Mouse (Mus musculus): ENCODE results near the gene Ifi27. TPM values are rescaled to one million over a fixed set of nuclear protein-coding genes. Genes with fewer than 3 reads are reported as not detected.

Ifi27 gene
- polyA plus RNA-seq, 1 experiment from 2014 or later = 20.8 TPM

- Histone ChIP-seq H3K4me3 (ENCODE audit: low read depth, low read length) (no peak overlapping the region), H3K36me3 (ENCODE audit: control insufficient read depth, insufficient read depth) (peaks cover 66% of the 10 kb centered on the region), H3K27me3 (ENCODE audit: control insufficient read depth, insufficient read depth, low read depth, low read length) (no peaks in the 10 kb centered on the region), H3K4me1 (ENCODE audit: control insufficient read depth, low read depth, low read length) (no peaks in the 10 kb centered on the region), H3K4me2 (ENCODE audit: low read depth, low read length) (no peak overlapping the region), H3K9me3 (replicated peaks; ENCODE audit: control insufficient read depth, low read length) (no peaks in the 10 kb centered on the region), H3K27ac (ENCODE audit: low read length) (no peak overlapping the region), H3K9ac (ENCODE audit: low read depth, low read length) (no peak overlapping the region)
- 82% methylated on average over 18 of the region's 18 CpGs for WGBS (ENCODE audit: insufficient replicate concordance)
- no peak for ATAC-seq (ENCODE audit: low read depth)
Measured at GRCm38 (mm10) chr12:103404131-103404530, 29.9 kb upstream of the Ifi27 start.

- Histone ChIP-seq H3K4me2 (ENCODE audit: low read depth, low read length) (no peak within 1 kb of the TSS), H3K27ac (ENCODE audit: low read length) (no peak within 1 kb of the TSS), H3K9ac (ENCODE audit: low read depth, low read length) (no peak within 1 kb of the TSS), H3K36me3 (ENCODE audit: control insufficient read depth, insufficient read depth) (peaks cover 73% of the 10 kb centered on the region), H3K9me3 (replicated peaks; ENCODE audit: control insufficient read depth, low read length) (no peaks in the 10 kb centered on the region), H3K27me3 (ENCODE audit: control insufficient read depth, insufficient read depth, low read depth, low read length) (no peaks in the 10 kb centered on the region), H3K4me3 (ENCODE audit: low read depth, low read length) (no peak within 1 kb of the TSS), H3K4me1 (ENCODE audit: control insufficient read depth, low read depth, low read length) (no peaks in the 10 kb centered on the region)
- no peak for ATAC-seq (ENCODE audit: low read depth)
- 90% methylated on average over 4 of the region's 4 CpGs for WGBS (ENCODE audit: insufficient replicate concordance)
Measured at GRCm38 (mm10) chr12:103407720-103408119, 26.3 kb upstream of the Ifi27 start, which contains the start of gene 9330161L09Rik. Gene 9330161L09Rik (minus strand): TSS chr12:103407820.

GRCm38 (mm10) chr12:103408144-103408543, 25.9 kb upstream of the Ifi27 start:
- no peaks in the 10 kb centered on the region for H3K27me3 ChIP-seq (ENCODE audit: control insufficient read depth, insufficient read depth, low read depth, low read length)
- H3K9ac ChIP-seq (ENCODE audit: low read depth, low read length) = no peak overlapping the region
- no peak overlapping the region for H3K4me2 ChIP-seq (ENCODE audit: low read depth, low read length)
- WGBS (ENCODE audit: insufficient replicate concordance) = 85% methylated on average over 10 of the region's 10 CpGs
- no peaks in the 10 kb centered on the region for H3K9me3 ChIP-seq (replicated peaks; ENCODE audit: control insufficient read depth, low read length)
- H3K27ac ChIP-seq (ENCODE audit: low read length) = no peak overlapping the region
- H3K36me3 ChIP-seq (ENCODE audit: control insufficient read depth, insufficient read depth) = peaks cover 69% of the 10 kb centered on the region
- H3K4me1 ChIP-seq (ENCODE audit: control insufficient read depth, low read depth, low read length) = no peaks in the 10 kb centered on the region
- no peak for ATAC-seq (ENCODE audit: low read depth)
- no peak overlapping the region for H3K4me3 ChIP-seq (ENCODE audit: low read depth, low read length)

- Histone ChIP-seq H3K4me2 (ENCODE audit: low read depth, low read length) (peak overlapping the region; percentile 95), H3K36me3 (ENCODE audit: control insufficient read depth, insufficient read depth) (peaks cover 8% of the 10 kb centered on the region), H3K9me3 (replicated peaks; ENCODE audit: control insufficient read depth, low read length) (peaks cover 2% of the 10 kb centered on the region; the same call in 1 of the 2 replicates), H3K4me1 (ENCODE audit: control insufficient read depth, low read depth, low read length) (peaks cover 23% of the 10 kb centered on the region), H3K9ac (ENCODE audit: low read depth, low read length) (peak overlapping the region; percentile 91), H3K27ac (ENCODE audit: low read length) (peak overlapping the region; percentile 48; the same call in 1 of the 2 replicates), H3K4me3 (ENCODE audit: low read depth, low read length) (peak overlapping the region; percentile 98), H3K27me3 (ENCODE audit: control insufficient read depth, insufficient read depth, low read depth, low read length) (no peaks in the 10 kb centered on the region)
- no peak for ATAC-seq (ENCODE audit: low read depth)
- 7% methylated on average over 33 of the region's 33 CpGs for WGBS (ENCODE audit: insufficient replicate concordance)
Measured at GRCm38 (mm10) chr12:103425016-103425728, 8.8 kb upstream of the Ifi27 start.

- Histone ChIP-seq H3K4me2 (ENCODE audit: low read depth, low read length) (peak within 1 kb of the TSS; percentile 95), H3K27me3 (ENCODE audit: control insufficient read depth, insufficient read depth, low read depth, low read length) (no peaks in the 10 kb centered on the region), H3K9ac (ENCODE audit: low read depth, low read length) (peak within 1 kb of the TSS; percentile 91), H3K4me3 (ENCODE audit: low read depth, low read length) (peak within 1 kb of the TSS; percentile 98), H3K36me3 (ENCODE audit: control insufficient read depth, insufficient read depth) (peaks cover 8% of the 10 kb centered on the region), H3K27ac (ENCODE audit: low read length) (peak within 1 kb of the TSS; percentile 51), H3K9me3 (replicated peaks; ENCODE audit: control insufficient read depth, low read length) (peaks cover 2% of the 10 kb centered on the region; the same call in 1 of the 2 replicates), H3K4me1 (ENCODE audit: control insufficient read depth, low read depth, low read length) (peaks cover 23% of the 10 kb centered on the region)
- peak; percentile 100 for ATAC-seq (ENCODE audit: low read depth)
- 1% methylated on average over 33 of the region's 33 CpGs for WGBS (ENCODE audit: insufficient replicate concordance)
Measured at GRCm38 (mm10) chr12:103425729-103426470, 8.1 kb upstream of the Ifi27 start, which contains the start of gene Ddx24. Gene Ddx24 (minus strand): TSS chr12:103425830.

- Histone ChIP-seq H3K27ac (ENCODE audit: low read length) (no peak overlapping the region), H3K4me2 (ENCODE audit: low read depth, low read length) (no peak overlapping the region), H3K4me3 (ENCODE audit: low read depth, low read length) (no peak overlapping the region), H3K9me3 (replicated peaks; ENCODE audit: control insufficient read depth, low read length) (peaks cover 2% of the 10 kb centered on the region; the same call in 1 of the 2 replicates), H3K36me3 (ENCODE audit: control insufficient read depth, insufficient read depth) (peaks cover 8% of the 10 kb centered on the region), H3K27me3 (ENCODE audit: control insufficient read depth, insufficient read depth, low read depth, low read length) (no peaks in the 10 kb centered on the region), H3K9ac (ENCODE audit: low read depth, low read length) (no peak overlapping the region), H3K4me1 (ENCODE audit: control insufficient read depth, low read depth, low read length) (peaks cover 19% of the 10 kb centered on the region)
- no peak for ATAC-seq (ENCODE audit: low read depth)
- 86% methylated on average over 7 of the region's 7 CpGs for WGBS (ENCODE audit: insufficient replicate concordance)
Measured at GRCm38 (mm10) chr12:103426710-103427109, 7.3 kb upstream of the Ifi27 start.

- no peaks in the 10 kb centered on the region for H3K27me3 ChIP-seq (ENCODE audit: control insufficient read depth, insufficient read depth, low read depth, low read length)
- H3K36me3 ChIP-seq (ENCODE audit: control insufficient read depth, insufficient read depth) = no peaks in the 10 kb centered on the region
- 73% methylated on average over 2 of the region's 2 CpGs for WGBS (ENCODE audit: insufficient replicate concordance)
- H3K9me3 ChIP-seq (replicated peaks; ENCODE audit: control insufficient read depth, low read length) = no peaks in the 10 kb centered on the region
- ATAC-seq (ENCODE audit: low read depth) = no peak
- no peaks in the 10 kb centered on the region for H3K4me1 ChIP-seq (ENCODE audit: control insufficient read depth, low read depth, low read length)
- no peak overlapping the region for H3K4me3 ChIP-seq (ENCODE audit: low read depth, low read length)
- no peak overlapping the region for H3K4me2 ChIP-seq (ENCODE audit: low read depth, low read length)
- no peak overlapping the region for H3K9ac ChIP-seq (ENCODE audit: low read depth, low read length)
- no peak overlapping the region for H3K27ac ChIP-seq (ENCODE audit: low read length)
Measured at GRCm38 (mm10) chr12:103433430-103433829, 581 bp upstream of the Ifi27 start.

GRCm38 (mm10) chr12:103434861-103435260, 850 bp downstream of the Ifi27 start:
- Histone ChIP-seq H3K9ac (ENCODE audit: low read depth, low read length) (no peak overlapping the region), H3K4me1 (ENCODE audit: control insufficient read depth, low read depth, low read length) (no peaks in the 10 kb centered on the region), H3K4me3 (ENCODE audit: low read depth, low read length) (no peak overlapping the region), H3K4me2 (ENCODE audit: low read depth, low read length) (no peak overlapping the region), H3K9me3 (replicated peaks; ENCODE audit: control insufficient read depth, low read length) (no peaks in the 10 kb centered on the region), H3K36me3 (ENCODE audit: control insufficient read depth, insufficient read depth) (no peaks in the 10 kb centered on the region), H3K27me3 (ENCODE audit: control insufficient read depth, insufficient read depth, low read depth, low read length) (no peaks in the 10 kb centered on the region), H3K27ac (ENCODE audit: low read length) (no peak overlapping the region)
- no peak for ATAC-seq (ENCODE audit: low read depth)

GRCm38 (mm10) chr12:103437601-103438000, 3.6 kb downstream of the Ifi27 start:
- no peak overlapping the region for H3K4me3 ChIP-seq (ENCODE audit: low read depth, low read length)
- WGBS (ENCODE audit: insufficient replicate concordance) = 79% methylated on average over 1 of the region's 1 CpGs
- H3K27ac ChIP-seq (ENCODE audit: low read length) = no peak overlapping the region
- no peaks in the 10 kb centered on the region for H3K4me1 ChIP-seq (ENCODE audit: control insufficient read depth, low read depth, low read length)
- no peak for ATAC-seq (ENCODE audit: low read depth)
- H3K4me2 ChIP-seq (ENCODE audit: low read depth, low read length) = no peak overlapping the region
- H3K36me3 ChIP-seq (ENCODE audit: control insufficient read depth, insufficient read depth) = no peaks in the 10 kb centered on the region
- no peaks in the 10 kb centered on the region for H3K9me3 ChIP-seq (replicated peaks; ENCODE audit: control insufficient read depth, low read length)
- H3K9ac ChIP-seq (ENCODE audit: low read depth, low read length) = no peak overlapping the region
- no peaks in the 10 kb centered on the region for H3K27me3 ChIP-seq (ENCODE audit: control insufficient read depth, insufficient read depth, low read depth, low read length)
